Mouse (Mus musculus) liver, adult 2 months (tissue): ENCODE data around the gene Pts.

ENCODE experiments used
- CTCF ChIP-seq: fragments of 200-500 bp; IDR thresholded peaks from 2 replicates; pipeline ENCODE4 v1.5.1; 2011; ENCODE audit warnings: low read depth, low read length, control low read depth
- POLR2A ChIP-seq: fragments of 200-500 bp; IDR thresholded peaks from 2 replicates; pipeline ENCODE4 v1.6.1; 2011; ENCODE audit warnings: low read length, control low read depth; ENCODE audit not compliant: insufficient read depth; ENCODE audit errors: extremely low read depth

DNA sequence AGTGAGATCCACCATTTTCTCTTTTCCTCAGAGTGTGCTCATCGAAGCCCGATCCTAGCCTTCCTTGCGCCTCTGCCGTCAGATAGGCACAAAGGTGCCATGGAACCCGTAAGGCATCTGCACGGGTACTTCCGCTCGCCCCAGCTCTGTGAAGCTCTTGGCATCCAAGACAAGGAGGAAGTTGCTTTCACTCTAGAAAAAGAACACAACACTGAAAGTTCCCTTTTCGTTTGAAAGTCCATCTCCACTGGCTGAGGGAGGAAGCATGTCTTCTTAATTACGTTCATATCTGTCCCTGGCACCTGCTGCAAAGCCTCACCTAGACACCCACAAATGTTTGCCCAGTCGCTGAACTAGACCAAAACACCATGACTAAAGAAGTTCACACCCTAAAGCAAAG lies 4.8 kb upstream of the Pts start:
- no peak for TF ChIP-seq POLR2A
- TF ChIP-seq CTCF, result no peak
